Mouse (Mus musculus) heart, embryonic 11.5 days (tissue): ENCODE data around the gene Metap2. TPM values are rescaled to one million over a fixed set of nuclear protein-coding genes. Genes with fewer than 3 reads are reported as not detected.

ENCODE experiments used
- polyA plus RNA-seq: library from polyadenylated mRNA; unstranded; fragments of >200 nt; fragmentation: Nextera tagmentation; extraction: Ambion mirVana; gene quantifications from 2 replicates; pipeline ENCODE4 v1.2.1, GENCODE M21; 2014

Metap2 gene
- polyA plus RNA-seq, 1 experiment from 2014 or later = 199 TPM

Other genes starting within 250 kb of the Metap2 start
- gene Usp44, start 65.5 kb downstream of the Metap2 start, polyA plus RNA-seq = 1.1 and 1.3 TPM in 2 replicates
- 25.3 and 26.9 TPM in 2 replicates for gene Vezt, start 138.7 kb upstream of the Metap2 start, polyA plus RNA-seq
- gene Fgd6, start 138.9 kb upstream of the Metap2 start, polyA plus RNA-seq = 3.6 and 4.3 TPM in 2 replicates